Comparison of ENCODE assay signal across 12 mouse cellular contexts in genomic region chr8:115515647-115516046, GRCm38 (mm10).
"Had no signal": no experiment of that assay in that cellular context is flagged by ENCODE, and none has a peak within 500 bp of the region (broad histone marks: within the 10 kb centered on the region; RNA-seq: fewer than 3 reads in every experiment).

No protein-coding gene starts in this region.

- H3K27ac ChIP-seq: kidney, postnatal 0 days; limb, embryonic 13.5 days; liver, embryonic 14.5 days; midbrain, embryonic 10.5 days had no signal

- ATAC-seq: midbrain, embryonic 16.5 days had no signal

- H3K36me3 ChIP-seq: limb, embryonic 13.5 days; midbrain, embryonic 10.5 days had no signal

- DNase-seq: kidney, adult 11 months; kidney, adult 9 months; kidney, postnatal 36 days; left cerebral cortex, postnatal 4 days; lung, adult 18-20 months; right cerebral cortex, adult 18-20 months; right cerebral cortex, postnatal 25 days had no signal

- H3K4me1 ChIP-seq: midbrain, embryonic 10.5 days had no signal

- H3K4me2 ChIP-seq: limb, embryonic 13.5 days had no signal

- H3K9me3 ChIP-seq: limb, embryonic 13.5 days; midbrain, embryonic 10.5 days had no signal

- H3K9ac ChIP-seq: limb, embryonic 13.5 days; liver, embryonic 14.5 days had no signal

- H3K4me3 ChIP-seq: limb, embryonic 13.5 days; midbrain, embryonic 10.5 days had no signal
